Mouse (Mus musculus) CH12F3 (cell line): ENCODE results near the gene G6pc.
"Not testable (repeated sequence)": the region's sequence is repeated elsewhere in the genome, so short reads cannot be mapped to it uniquely, and the experiment has no call there.

Experiments used
- in situ Hi-C: fragments of 300-500 bp; cut with MboI; formaldehyde crosslinking; loops from 2 replicates; pipeline ENCODE4 v1.14.3; 2020; ENCODE audit warnings: low sequenced_read_pairs

Gene G6pc

GRCm38 (mm10) chr11:101367326-101367935 is at the start of gene G6pc:
G6pc (plus strand) TSS chr11:101367561.
- in situ Hi-C loops: no loop called here

DNA sequence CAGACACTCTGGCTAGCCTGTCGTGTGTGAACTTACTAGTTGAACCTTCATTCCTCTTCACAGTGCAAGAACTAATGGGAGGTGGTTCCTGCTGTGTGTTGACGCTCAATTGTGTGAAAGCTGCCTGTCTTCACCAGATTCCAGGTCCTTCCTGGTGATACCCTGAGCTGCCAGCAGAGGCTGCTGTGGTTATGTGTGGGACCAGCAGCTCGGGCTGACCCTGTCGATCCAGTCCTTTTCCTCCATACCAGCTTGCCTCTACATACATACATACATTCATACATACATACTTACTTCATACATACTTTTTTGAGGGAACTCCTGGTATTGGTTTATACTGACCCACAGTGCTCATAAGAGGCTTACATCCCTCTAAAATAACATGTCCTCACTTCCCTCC is 43.8 kb upstream of the G6pc start:
- in situ Hi-C loops: no loop called here

- in situ Hi-C loops: no loop called here
Measured at GRCm38 (mm10) chr11:101324763-101325162, 42.6 kb upstream of the G6pc start, which contains the start of gene Aoc2. Aoc2 (plus strand) TSS chr11:101325063.

DNA sequence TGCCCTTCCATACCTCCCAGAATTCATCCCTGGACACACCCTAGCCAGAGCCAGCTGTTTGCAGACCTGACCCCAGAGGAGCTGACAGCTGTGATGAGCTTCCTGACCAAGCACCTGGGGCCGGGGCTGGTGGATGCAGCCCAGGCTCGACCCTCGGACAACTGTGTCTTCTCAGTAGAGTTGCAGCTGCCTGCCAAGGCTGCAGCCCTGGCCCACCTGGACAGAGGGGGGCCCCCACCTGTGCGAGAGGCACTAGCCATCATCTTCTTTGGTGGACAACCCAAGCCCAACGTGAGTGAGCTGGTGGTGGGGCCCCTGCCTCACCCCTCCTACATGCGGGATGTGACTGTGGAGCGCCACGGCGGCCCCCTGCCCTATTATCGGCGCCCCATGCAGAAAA is 42.2 kb upstream of the G6pc start:
- in situ Hi-C loops: not testable (repeated sequence)

GRCm38 (mm10) chr11:101326147-101326546 is 41.2 kb upstream of the G6pc start:
- in situ Hi-C loops: no loop called here

GRCm38 (mm10) chr11:101327311-101327710 is 40.0 kb upstream of the G6pc start:
- in situ Hi-C loops: no loop called here

DNA sequence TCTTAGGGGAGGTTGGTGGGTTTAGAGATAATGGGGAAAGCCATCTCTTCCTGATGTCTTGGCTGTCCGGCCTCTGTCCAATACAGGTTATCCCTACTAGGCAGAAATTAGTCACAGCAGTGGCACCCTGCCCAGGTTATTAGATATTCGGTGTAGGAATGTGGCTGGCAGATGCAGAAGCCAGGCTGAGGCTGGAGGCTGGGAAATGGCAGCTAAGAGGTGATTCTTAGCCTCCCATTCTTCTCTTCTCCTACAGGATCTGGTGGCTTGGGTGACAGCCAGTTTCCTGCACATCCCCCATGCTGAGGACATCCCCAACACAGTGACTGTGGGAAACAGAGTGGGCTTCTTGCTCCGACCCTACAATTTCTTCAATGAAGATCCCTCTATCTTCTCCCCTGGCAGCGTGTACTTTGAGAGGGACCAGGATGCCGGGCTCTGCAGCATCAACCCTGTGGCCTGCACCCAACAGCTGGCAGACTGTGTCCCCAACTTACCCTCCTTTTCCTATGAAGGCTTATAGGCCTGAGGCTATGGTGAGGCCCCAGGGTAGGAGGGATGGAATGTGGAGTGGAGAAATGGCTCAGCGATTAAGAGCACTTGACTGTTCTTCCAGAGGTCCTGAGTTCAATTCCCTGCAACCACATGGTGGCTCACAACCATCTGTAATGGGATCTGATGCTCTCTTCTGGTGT is 38.3 kb upstream of the G6pc start:
- in situ Hi-C loops: no loop called here

GRCm38 (mm10) chr11:101330371-101330924 is 36.9 kb upstream of the G6pc start, which contains the start of gene Aoc3:
Aoc3 (plus strand) TSS chr11:101330605.
- in situ Hi-C loops: no loop called here

- in situ Hi-C loops: not testable (repeated sequence)
Measured at GRCm38 (mm10) chr11:101330961-101331360, 36.4 kb upstream of the G6pc start.

DNA sequence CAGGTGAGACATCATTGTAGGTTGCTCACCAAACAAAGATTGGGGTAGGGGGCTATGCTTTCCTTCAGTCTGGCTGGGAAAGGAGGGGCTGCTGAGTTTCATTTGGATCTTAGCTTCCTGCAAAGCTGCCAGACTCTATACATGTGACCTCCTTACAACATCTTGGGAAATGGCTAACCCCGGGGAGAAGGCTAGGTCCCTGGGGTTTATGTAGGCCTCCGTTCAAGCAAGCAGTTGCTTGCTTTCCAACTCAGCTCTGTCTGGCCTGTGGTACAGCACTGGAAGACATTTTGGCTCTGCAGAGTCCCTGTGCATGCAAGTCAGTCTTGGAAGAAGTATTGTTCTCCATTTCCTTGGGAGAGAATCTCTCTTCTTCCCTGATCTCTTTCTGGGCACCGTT is 34.8 kb upstream of the G6pc start:
- in situ Hi-C loops: no loop called here

GRCm38 (mm10) chr11:101334023-101334422 is 33.3 kb upstream of the G6pc start:
- in situ Hi-C loops: no loop called here

DNA sequence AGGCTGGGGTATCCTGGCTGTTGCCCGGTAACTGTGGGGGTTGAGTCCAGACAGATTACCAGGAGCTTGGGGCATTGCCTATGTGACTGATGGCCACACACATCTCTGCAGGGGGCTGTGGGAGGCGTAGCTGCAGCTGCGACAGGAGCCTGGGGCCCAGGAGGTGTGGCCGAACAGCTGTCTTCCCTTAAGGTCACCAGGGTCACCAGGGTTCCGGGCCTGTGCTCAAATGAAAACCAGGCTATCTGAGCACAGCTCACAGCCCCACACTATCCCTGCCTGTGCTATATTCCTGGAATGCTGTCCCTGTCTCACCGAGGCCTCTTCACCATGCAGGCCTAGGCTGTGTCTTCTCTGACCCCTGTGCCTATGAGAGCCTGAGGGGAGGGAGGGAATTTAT is 32.8 kb upstream of the G6pc start:
- in situ Hi-C loops: no loop called here

DNA sequence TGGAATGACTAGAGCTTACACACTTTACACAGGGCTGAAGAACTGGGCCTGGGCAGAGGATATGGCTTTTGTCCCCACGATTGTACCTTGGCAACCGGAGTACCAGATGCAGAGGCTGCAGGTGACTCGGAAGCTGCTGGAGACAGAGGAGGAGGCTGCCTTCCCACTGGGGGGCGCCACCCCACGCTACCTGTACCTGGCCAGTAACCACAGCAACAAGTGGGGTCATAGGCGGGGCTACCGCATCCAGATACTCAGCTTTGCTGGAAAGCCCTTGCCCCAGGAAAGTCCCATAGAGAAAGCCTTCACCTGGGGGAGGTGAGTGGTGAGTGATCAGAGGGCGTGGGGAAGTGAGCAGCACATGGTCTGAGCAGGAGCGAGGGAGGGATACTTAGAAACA is 31.7 kb upstream of the G6pc start:
- in situ Hi-C loops: no loop called here

DNA sequence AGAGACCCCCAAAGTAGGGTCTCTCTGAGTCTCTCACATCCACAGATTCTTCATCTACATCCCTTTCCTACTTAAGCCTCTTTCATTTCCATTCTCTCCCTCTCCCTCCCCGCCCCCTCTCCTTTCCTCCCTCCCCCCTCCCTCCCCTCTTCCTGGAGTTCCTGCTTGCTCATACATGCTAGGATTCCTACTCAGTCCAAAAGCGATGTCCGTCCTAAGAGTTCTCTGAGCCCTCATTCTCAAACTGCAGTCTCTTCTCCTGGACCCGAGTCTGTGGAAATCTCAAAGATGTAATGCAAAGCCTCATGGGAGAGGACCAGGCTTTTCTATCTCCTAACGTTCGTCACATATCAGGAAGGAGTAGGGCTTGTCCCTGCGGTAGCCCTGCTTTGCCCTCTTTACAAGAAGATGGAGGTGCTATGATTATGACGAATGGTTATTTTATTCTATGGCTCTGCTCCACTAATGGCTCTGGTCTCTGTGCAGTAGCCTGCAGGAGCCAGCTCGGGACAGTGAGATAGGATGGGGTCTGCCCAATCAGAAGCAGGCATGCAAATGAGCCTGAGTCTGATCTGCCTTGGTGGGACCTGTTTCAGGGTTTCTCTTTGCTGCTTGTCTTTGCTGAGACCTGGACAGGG is 29.1 kb upstream of the G6pc start:
- in situ Hi-C loops: no loop called here

DNA sequence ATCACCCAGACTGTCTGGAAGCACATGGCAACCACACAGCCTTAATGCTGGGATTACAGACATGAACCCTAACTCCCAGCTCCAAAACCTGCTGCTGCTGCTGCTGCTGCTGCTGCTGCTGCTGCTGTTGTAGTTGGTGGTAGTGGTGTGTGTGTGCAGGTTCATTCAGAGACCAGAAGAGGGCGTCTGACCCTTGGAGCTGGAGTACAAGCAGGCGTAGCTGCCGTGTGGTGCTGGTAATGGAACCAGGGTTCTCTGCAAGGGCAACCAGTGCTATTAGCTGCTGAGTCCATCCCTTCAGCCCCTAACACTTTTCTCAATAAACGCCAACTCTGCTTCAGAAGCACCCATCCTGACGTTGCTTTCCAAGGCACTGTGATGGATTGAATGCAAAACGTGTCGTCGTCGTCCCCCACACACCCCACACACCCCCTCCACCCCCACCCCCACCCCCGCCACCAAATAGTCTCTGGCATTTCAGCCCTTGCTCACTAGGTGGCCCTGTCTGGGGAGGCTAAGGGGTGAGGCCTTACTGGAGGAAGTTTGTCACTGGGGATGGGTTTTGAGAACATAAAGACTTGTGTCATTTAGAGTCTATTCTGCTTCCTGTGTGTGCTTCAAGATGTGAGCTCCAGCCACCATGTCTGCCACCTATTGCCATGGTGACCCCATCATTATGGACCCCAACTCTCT is 20.1 kb upstream of the G6pc start:
- in situ Hi-C loops: no loop called here

GRCm38 (mm10) chr11:101348774-101349173 is 18.6 kb upstream of the G6pc start:
- in situ Hi-C loops: no loop called here

GRCm38 (mm10) chr11:101349216-101349615 is 18.1 kb upstream of the G6pc start:
- in situ Hi-C loops: no loop called here

DNA sequence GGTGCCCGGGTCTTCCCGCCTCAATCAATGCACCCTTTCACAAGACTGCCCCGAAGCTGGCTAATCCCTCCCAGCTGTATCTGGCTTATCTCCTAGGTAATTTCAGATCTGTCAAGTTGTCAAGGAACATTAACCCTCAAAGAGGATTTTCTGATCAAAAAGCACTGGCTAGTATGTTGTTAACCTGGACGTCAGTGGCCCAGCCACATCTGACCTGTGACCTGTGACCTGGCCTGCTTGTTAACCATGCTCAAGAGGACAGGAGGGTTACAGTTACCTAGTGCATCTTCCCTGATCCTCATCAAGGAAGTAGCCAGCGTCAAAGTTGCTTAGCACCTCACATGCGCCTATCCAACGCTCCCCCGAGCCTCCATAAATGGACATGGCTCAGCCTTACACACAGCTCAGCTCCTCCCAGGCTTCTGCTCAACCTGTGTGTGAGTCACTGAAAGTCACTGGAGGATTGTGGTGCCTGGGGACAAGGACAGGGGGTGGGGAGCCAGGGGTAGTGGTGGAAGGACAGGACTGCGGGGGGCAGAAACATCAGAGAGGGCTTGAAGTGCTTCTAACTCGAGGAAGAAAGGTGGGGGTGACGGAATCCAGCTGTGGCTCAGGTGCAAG is 16.2 kb upstream of the G6pc start:
- in situ Hi-C loops: no loop called here

DNA sequence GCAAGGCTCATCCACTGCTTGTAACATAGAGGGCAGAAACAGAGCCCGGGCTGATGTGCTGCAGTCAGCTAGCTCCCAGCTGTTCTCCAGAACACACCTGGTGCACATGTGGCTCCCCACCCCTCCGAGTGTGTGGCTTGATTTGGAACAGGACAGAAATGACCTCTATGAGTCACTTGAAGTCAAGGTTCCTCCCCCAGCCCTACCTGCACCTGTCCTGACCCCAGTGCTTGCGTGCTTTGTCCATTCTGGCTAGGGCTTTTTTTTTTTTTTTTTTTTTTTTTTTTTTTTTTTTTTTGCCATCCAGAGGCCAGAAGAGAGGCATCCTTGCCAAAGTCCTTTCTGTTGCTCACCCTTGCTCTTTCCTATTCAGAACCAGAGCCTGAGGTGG is 15.6 kb upstream of the G6pc start:
- in situ Hi-C loops: no loop called here

GRCm38 (mm10) chr11:101353436-101353835 is 13.9 kb upstream of the G6pc start:
- in situ Hi-C loops: no loop called here
